Mouse (Mus musculus): Measurements from ENCODE around the gene Fbxw11.

- TF ChIP-seq POLR2A (IDR thresholded peaks at IDR 0.05; ENCODE audit: borderline replicate concordance, low read depth, low read length) (no peak), CTCF (IDR thresholded peaks at IDR 0.05; ENCODE audit: low read depth, low read length) (no peak)
These were observed 30.2 kb upstream of the Fbxw11 start for GRCm38 (mm10) chr11:32612304-32612703.
